Mouse (Mus musculus) cerebellum, adult 11 months (tissue): ENCODE measurements around the gene Dlgap4.
"Not testable (repeated sequence)": the region's sequence is repeated elsewhere in the genome, so short reads cannot be mapped to it uniquely, and the experiment has no call there.

Experiments used
- DNase-seq: peaks from one replicate; pipeline ENCODE4 v3.0.0; 2022

The Dlgap4 gene

DNA sequence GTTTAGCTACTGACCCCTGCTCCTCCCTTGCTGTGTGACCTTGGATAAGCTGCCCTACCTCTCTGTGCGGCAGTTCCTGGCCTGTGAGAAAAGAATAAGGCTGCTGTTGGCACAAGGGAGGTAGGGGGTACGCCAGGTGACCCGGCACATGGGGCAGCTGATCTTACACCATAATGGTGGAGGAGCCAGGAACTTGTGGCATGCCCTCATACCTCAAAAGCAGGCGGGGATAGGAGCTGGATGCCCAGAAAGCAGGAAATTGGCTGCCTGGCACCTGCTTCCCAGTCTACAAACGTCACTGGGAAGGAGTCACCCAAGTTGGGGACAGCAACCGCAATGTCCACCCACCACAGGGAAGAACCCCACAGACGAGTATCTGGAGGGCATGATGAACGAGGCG, 166.6 kb downstream of the Dlgap4 start:
- no peak for DNase-seq

DNA sequence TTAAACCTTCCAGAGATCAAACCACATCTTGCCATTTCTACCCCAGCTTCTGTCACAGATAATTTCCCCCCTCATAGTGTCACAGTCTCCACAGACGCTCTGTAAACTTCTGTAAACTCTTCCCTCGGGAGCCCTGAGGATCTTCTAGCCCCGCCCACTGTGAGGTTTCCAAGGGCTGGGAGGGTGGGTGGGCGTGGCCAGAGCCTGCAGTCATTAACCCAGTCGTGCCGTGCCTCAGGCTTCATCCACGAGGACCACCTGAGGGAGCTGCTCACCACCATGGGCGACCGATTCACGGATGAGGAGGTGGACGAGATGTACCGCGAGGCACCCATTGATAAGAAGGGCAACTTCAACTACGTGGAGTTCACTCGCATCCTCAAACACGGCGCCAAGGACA, 167.2 kb downstream of the Dlgap4 start:
- no peak for DNase-seq

GRCm38 (mm10) chr2:156781281-156781680, 167.8 kb downstream of the Dlgap4 start:
- no peak for DNase-seq

GRCm38 (mm10) chr2:156781836-156782480, 168.5 kb downstream of the Dlgap4 start:
- DNase-seq: no peak

DNA sequence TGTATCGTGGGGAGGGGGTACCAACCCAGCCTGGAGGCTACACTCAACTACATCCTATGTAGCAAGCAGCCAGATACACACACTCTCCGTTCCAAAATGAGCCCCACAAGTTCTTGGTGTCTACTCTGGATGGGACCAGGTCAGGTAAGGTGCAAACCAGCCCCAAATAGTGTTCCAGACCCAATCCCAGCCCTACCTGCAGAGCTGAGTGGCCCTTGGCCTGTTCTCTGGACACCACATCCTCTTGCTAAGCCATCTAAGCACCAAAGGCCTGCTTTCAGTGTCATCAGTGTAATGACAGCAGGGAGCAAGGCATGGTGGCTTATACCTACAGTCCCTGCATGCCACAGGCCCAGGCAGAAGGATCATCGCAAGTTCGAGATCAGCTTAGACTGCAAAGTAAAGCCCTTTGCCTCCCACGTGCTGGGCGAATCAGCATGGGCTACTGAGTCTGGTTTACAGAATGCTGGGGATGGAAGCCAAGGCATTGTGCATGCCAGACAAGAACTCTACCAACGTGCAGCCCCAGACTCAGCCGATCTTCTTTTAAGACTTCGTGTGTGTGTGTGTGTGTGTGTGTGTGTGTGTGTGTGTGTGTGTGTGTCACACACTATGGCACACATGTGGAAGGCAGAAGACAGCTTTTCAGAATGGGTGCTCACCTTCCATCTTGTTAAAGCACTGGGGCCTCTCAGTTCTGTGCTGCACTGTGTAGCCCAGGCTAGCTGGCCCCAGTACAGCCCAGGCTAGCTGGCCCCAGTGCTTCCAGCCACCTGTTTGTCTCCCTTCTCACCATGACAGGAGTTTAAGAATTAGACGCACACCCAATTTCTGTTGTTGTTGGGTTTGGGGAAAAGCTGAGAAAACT, 169.2 kb downstream of the Dlgap4 start:
- no peak for DNase-seq

DNA sequence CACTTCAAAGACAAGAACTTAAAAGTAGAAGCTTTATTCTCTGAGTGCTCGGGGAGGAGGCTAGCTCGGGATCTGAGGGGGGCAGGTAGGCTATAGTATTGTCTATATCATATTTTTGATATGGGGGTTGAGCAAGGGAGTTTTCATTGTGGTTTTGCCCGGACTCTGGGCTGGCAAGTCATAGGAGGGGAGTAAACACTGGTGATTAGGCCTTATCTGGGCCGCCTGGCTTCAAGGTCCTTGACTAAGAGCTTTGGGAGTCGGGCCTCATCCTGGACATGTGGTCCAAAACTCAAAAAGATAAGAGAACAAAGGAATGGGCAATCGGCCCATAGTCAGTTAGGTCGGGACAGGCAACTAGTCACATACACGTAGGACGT, 169.8 kb downstream of the Dlgap4 start:
- no peak for DNase-seq

DNA sequence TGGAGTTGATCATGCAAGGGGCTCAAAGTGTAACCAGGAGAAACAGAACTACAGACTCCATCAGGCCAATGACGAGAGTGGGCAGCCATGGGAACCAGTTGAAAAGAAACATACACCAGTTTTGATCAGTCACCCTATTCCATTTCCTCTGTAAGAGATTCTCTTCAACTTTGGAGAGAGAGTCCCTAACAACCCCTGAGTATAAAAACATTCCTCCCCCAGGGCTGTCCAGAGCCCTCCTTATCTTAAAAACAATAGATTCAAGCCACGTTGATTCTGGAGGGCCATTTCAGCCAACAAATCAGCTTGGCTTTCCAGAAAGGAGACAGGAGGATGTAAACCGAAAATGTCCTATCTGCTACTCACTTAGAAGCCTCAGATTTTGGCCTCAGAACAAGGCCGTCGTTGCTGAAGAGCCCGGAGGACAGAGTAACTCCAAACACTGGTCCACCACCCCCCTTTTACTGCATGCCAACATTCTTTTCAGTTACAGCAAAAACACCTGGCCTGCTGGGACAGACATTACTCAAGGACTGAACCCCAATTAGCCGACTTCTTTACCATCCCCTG, 170.6 kb downstream of the Dlgap4 start:
- DNase-seq: no peak

DNA sequence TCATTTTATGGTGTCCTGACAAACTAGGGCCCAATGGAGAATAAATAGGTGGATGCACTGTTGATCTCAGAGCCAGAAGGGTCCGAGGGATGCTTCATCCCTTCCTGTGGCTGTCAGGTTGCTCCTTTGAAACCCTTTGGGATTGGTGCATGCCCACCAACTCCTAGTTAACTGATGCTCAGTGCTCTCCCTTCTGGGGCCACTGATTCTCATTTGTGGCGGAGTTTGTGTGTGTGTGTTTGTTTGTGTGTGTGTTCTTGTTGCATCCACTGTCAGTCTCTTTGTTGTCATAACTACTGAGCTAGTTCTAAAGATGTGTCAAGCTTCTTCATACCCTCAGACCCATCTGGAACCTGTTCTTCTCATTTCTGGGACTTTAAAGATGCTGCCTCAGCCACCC, 171.4 kb downstream of the Dlgap4 start:
- no peak for DNase-seq

GRCm38 (mm10) chr2:156786369-156786768, 172.9 kb downstream of the Dlgap4 start:
- not testable (repeated sequence) for DNase-seq

DNA sequence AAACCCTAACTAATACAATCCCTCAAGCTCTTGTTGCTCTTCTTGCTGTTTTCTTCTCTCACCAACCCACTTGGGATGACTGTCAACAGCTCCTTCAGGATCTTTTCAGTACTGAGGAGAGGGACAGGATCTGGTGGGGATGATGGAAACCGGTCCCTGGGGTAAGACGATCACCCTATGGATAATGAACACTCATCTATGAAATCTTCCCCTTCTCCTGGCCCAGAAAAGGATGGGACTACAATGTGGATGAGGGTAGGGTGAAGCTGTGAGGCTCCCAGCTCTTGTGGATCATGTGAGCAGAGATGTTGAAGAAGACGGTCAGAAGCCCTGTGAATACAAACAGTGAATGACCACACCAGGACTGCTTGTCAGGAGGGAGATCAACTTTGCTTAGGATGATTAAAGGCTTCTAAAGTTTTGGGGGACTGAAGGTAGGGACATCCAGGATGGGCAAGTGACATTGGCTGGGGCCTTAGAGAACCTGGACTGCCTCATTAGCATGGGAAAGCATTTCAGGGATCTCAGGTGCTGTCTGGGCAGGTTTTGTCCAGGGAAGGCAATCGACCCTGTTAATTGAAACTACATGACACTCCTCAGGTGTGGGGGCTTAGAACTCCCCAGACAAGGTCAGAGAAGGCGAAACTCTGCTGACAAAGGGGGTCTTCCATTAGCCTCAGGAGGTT, 173.7 kb downstream of the Dlgap4 start:
- DNase-seq: no peak

DNA sequence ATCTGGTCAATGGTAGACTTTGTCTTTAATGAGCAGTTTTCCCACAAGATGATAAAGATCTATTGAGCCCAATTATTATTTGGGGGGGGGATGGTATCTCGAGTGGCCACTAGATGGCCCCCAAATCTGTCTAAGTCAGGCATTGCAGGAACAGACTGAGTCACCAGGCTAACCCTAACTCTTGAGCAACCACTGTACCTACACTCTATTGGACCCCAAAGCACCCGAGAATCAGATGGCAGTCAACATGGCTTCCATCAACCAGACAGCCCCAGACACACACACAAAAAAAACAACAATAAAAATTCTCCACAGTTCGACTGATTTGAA, 174.2 kb downstream of the Dlgap4 start:
- DNase-seq: no peak

- DNase-seq: no peak
These were observed 175.3 kb downstream of the Dlgap4 start for GRCm38 (mm10) chr2:156788836-156789235.

GRCm38 (mm10) chr2:156798516-156798915, 185.0 kb downstream of the Dlgap4 start:
- no peak for DNase-seq

GRCm38 (mm10) chr2:156801045-156801444, 187.5 kb downstream of the Dlgap4 start:
- DNase-seq: no peak

GRCm38 (mm10) chr2:156802116-156802515, 188.6 kb downstream of the Dlgap4 start:
- not testable (repeated sequence) for DNase-seq

DNA sequence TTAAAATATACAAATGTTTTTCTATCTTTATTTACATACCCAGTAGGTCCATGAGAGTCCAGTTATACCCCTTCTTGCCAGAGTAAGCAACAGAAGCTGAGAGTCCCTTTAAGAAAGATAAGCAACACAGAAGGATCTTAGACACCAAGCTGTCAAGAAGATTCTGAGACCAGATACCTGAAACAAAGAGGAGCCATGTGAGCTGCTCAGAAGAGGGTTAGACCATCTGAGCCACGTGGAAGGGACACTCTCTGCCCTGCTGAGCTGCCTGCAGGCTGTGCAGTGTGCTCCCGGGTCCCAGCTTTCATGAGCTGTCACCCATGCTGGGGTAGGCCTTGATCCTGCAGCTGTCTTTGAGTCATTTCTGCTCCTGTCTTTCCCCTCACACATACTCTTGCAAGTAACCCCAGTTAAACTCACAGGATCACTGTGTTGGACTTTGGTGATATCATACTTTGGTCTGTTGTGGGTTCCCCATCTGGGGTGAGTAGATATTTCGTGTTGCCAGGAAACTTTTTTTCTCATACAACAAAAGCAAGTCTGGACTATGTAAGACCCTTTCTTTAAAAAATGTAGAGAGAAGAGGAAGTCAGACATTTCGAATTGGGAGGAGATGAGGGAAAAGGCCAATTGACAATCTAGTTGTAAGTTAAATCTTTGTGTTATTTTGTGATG, 190.3 kb downstream of the Dlgap4 start:
- no peak for DNase-seq

DNA sequence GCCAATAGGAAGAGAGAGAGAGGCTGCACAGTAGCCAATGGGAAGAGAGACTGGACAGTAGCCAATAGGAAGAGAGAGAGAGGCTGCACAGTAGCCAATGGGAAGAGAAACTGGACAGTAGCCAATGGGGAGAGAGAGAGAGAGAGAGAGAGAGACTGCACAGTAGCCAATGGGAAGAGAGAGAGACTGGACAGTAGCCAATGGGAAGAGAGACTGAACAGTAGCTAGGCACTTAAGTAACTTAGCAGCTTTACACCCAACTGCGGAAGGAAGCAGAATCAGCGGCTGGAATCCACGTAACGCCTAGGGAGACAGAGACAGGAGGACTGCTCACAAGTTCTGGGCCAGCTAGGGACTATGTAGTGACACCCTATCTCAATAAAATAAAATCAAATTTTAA, 191.1 kb downstream of the Dlgap4 start:
- DNase-seq: no peak

DNA sequence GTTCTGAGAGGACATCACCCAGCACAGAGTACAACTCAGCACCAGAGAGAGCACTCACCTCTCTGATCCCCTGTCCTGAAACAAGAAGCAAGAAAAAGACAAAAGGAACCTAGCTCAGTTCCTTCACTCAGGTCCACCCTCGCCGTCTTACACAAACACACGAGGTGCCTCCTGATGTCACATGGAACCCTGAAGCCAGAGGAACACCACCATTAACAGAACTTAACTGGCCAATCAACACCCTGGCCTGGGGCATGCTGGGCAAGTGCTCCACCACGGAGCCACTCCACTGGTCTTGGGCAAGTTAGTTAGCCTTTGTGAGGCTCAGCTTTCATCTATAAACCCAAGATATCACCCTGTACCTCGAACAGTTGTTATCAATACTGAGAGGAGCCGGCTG, 193.4 kb downstream of the Dlgap4 start:
- no peak for DNase-seq

DNA sequence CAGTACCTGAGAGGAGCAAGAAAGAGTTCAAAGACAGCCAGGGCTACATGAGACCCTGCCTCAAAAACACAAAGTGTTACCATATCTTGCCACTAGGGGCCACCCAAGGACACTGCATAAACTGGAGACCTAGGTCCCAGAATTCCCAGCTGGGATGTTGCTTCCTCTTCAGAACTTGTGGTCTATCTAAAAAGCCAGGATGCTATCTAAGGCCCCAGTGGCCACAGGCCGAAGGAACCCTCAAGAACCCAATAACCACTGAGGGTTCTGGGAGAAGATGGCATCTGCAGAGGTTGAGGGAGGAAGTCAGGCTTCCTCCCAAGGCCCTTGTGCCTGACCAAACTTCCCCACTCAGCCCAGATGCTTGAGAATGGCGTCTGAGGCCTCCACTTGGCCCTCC, 196.1 kb downstream of the Dlgap4 start:
- peak; percentile 46 for DNase-seq

GRCm38 (mm10) chr2:156810716-156811115, 197.2 kb downstream of the Dlgap4 start:
- no peak for DNase-seq

- DNase-seq: no peak
These were observed 198.1 kb downstream of the Dlgap4 start for GRCm38 (mm10) chr2:156811556-156811955.
